In genomic region chr11:18878016-18878415, GRCm38 (mm10) we compare ENCODE assay signal across 8 mouse cellular contexts.
DNase-seq lines count a peak whose midpoint lies in the region; ATAC-seq and TF ChIP-seq lines count a peak whose summit lies in the region.

No protein-coding gene starts in this region.

- peak; percentile 17 to 18 for DNase-seq in layer of hippocampus, postnatal 14 days (ENCODE audit: low spot score in 2 of 2)
- DNase-seq in layer of hippocampus, postnatal 25 days (ENCODE audit: extremely low spot score in 1 of 2, low spot score in 1 of 2) = no peak
- DNase-seq in Muller cell, postnatal 12 days (ENCODE audit: inconsistent ontology term) = peak; percentile 73
- DNase-seq in embryo, embryonic 9.5 days (ENCODE audit: extremely low spot score) = peak; percentile 76
- no peak for DNase-seq in liver, postnatal 0 days
- no peak for DNase-seq in stomach, postnatal 0 days (ENCODE audit: low spot score)

- peaks cover 79% of the 10 kb centered on the region for H3K4me1 ChIP-seq in hindbrain, embryonic 13.5 days (replicated peaks)
- H3K4me1 ChIP-seq in liver, postnatal 0 days (ENCODE audit: insufficient read depth) = peaks cover 18% of the 10 kb centered on the region
- no peaks in the 10 kb centered on the region; the same call in 1 of the 2 replicates for H3K4me1 ChIP-seq in stomach, postnatal 0 days (replicated peaks; ENCODE audit: control insufficient read depth, insufficient read depth)

- H3K4me2 ChIP-seq in hindbrain, embryonic 13.5 days = peak overlapping the region; percentile 76
- peak overlapping the region; percentile 82 for H3K4me2 ChIP-seq in liver, postnatal 0 days (ENCODE audit: low read depth, low read length)
- H3K4me2 ChIP-seq in stomach, postnatal 0 days (replicated peaks; ENCODE audit: low read depth) = peak overlapping the region; percentile 91

- peak overlapping the region; percentile 72 for H3K9ac ChIP-seq in hindbrain, embryonic 13.5 days
- H3K9ac ChIP-seq in liver, postnatal 0 days (replicated peaks) = peak overlapping the region; percentile 54
- peak overlapping the region; percentile 70 for H3K9ac ChIP-seq in stomach, postnatal 0 days (ENCODE audit: low read length)

- H3K36me3 ChIP-seq in hindbrain, embryonic 13.5 days = no peaks in the 10 kb centered on the region; the same call in 1 of the 2 replicates
- H3K36me3 ChIP-seq in liver, postnatal 0 days (replicated peaks; ENCODE audit: insufficient read depth, low read length) = no peaks in the 10 kb centered on the region
- no peaks in the 10 kb centered on the region for H3K36me3 ChIP-seq in stomach, postnatal 0 days (ENCODE audit: control insufficient read depth, insufficient read depth, low read length)

- peak overlapping the region; percentile 97 for H3K27ac ChIP-seq in hindbrain, embryonic 13.5 days
- H3K27ac ChIP-seq in liver, postnatal 0 days (ENCODE audit: low read depth) = peak overlapping the region; percentile 62
- H3K27ac ChIP-seq in stomach, postnatal 0 days (replicated peaks) = peak overlapping the region; percentile 93

- H3K9me3 ChIP-seq in hindbrain, embryonic 13.5 days = no peaks in the 10 kb centered on the region
- no peaks in the 10 kb centered on the region for H3K9me3 ChIP-seq in liver, postnatal 0 days (ENCODE audit: low read length)
- H3K9me3 ChIP-seq in stomach, postnatal 0 days (ENCODE audit: control insufficient read depth, low read length) = no peaks in the 10 kb centered on the region

- peak overlapping the region; percentile 43 for H3K4me3 ChIP-seq in hindbrain, embryonic 13.5 days
- H3K4me3 ChIP-seq in liver, postnatal 0 days (ENCODE audit: low read depth, low read length) = peak overlapping the region; percentile 57
- H3K4me3 ChIP-seq in stomach, postnatal 0 days (ENCODE audit: low read depth, low read length) = peak overlapping the region; percentile 51

- under 1% methylated on average over 18 of the region's 18 CpGs for WGBS in hindbrain, embryonic 13.5 days
- under 1% methylated on average over 18 of the region's 18 CpGs for WGBS in liver, postnatal 0 days (ENCODE audit: insufficient replicate concordance)
- under 1% methylated on average over 18 of the region's 18 CpGs for WGBS in stomach, postnatal 0 days

- peak; percentile 28 for ATAC-seq in hindbrain, embryonic 13.5 days (ENCODE audit: low FRiP score)
- 0 out of 2 replicates have a peak, but pooled peaks have one; percentile 5 for ATAC-seq in liver, postnatal 0 days
- no peak for ATAC-seq in stomach, postnatal 0 days (ENCODE audit: low FRiP score, low TSS enrichment)
- no peak for ATAC-seq in megakaryocyte-erythroid progenitor cell, adult 5-6 weeks (replicated peaks; ENCODE audit: low FRiP score, low TSS enrichment, poor library complexity, severe bottlenecking)

- TF ChIP-seq EP300 in liver, postnatal 0 days (IDR thresholded peaks at IDR 0.05; ENCODE audit: low read depth) = no peak
- TF ChIP-seq EP300 in stomach, postnatal 0 days (optimal IDR thresholded peaks at IDR 0.05) = no peak

- no peaks in the 10 kb centered on the region for H3K27me3 ChIP-seq in hindbrain, embryonic 13.5 days
- H3K27me3 ChIP-seq in liver, postnatal 0 days (ENCODE audit: insufficient read depth, low read length) = peaks cover 39% of the 10 kb centered on the region
- H3K27me3 ChIP-seq in stomach, postnatal 0 days (ENCODE audit: control insufficient read depth, insufficient read depth, low read length) = no peaks in the 10 kb centered on the region

- no peak for TF ChIP-seq CTCF in liver, postnatal 0 days (IDR thresholded peaks at IDR 0.05; ENCODE audit: low read depth)
- no peak for TF ChIP-seq CTCF in stomach, postnatal 0 days (IDR thresholded peaks at IDR 0.05; ENCODE audit: low read depth)

Comparison
In these comparisons a context has a peak if more than half of its experiments do, and no peak if none do; other contexts are left out.
1. DNase-seq: peak in layer of hippocampus, postnatal 14 days (2 of 2), Muller cell, postnatal 12 days (single experiment) and embryo, embryonic 9.5 days (single experiment); none in layer of hippocampus, postnatal 25 days (0 of 2), liver, postnatal 0 days (single experiment) and stomach, postnatal 0 days (single experiment).
2. ATAC-seq: peak in hindbrain, embryonic 13.5 days (single experiment) and liver, postnatal 0 days (single experiment); none in stomach, postnatal 0 days (single experiment) and megakaryocyte-erythroid progenitor cell, adult 5-6 weeks (single experiment).
3. Peak in every context shown above with its lines, with median percentiles within 50 percentile points of each other: H3K27ac ChIP-seq, H3K4me2 ChIP-seq, H3K4me3 ChIP-seq and H3K9ac ChIP-seq.